Mouse (Mus musculus): ENCODE measurements around the gene Sorl1. TPM values are rescaled to one million over a fixed set of nuclear protein-coding genes. Genes with fewer than 3 reads are reported as not detected.
A peak's percentile ranks its signal among the peaks of the same experiment; 100 is the strongest.

Gene Sorl1
- total RNA-seq, 2 experiments from 2014 or later: 205 to 221 TPM

DNA sequence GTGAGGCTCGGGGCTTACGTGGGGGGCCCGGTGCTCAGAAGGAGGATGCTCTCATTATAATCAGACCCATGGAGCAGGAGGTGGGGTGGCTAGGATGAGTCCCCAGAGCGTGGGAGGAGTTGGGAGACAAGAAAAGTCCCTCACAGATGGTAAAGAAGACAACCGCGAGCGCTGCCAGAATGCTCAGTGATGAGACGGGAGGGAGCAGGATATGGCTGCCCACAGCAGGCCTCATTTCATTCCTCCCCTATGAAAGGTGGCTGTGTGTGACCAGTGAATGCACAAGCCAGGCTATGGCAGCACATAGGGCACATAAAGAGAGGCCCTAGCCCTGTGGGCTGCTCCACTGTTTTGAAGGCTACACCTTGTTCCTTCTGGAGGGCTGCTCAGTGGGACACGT lies 142.1 kb downstream of the Sorl1 start:
- DNase-seq (ENCODE audit: low spot score in 2 of 2): peak; percentile 74 to 82
- intact Hi-C loops (cut with DNase I): no loop called here

DNA sequence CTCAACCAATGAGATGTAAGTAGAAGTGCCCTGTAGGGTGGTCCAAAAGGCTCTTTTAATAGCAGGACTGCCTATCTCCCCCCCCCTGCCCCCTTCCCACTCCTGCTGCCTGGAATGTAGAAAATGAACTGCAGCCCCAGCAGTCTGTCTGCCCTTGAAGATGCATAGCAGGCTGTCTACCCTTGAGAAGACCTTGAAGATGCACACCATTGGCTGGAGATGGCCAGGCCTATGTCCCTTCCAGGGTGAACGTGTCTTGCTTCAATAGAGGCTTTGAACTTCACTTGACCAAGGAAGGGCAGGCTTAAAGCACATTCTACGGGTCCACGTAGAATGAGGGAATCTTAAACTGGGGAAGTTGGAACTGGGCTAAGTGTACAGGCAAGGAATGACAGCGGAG lies 142.8 kb downstream of the Sorl1 start:
- intact Hi-C loops (cut with DNase I): no loop called here
- no peak for DNase-seq (ENCODE audit: low spot score in 2 of 2)

GRCm38 (mm10) chr9:41980796-41981195 lies 143.3 kb downstream of the Sorl1 start:
- DNase-seq (ENCODE audit: low spot score in 2 of 2): no peak
- intact Hi-C loops (cut with DNase I): no loop called here

- intact Hi-C loops (cut with DNase I): no loop called here
- no peak for DNase-seq (ENCODE audit: low spot score in 2 of 2)
Observed at GRCm38 (mm10) chr9:41978366-41978765, 145.7 kb downstream of the Sorl1 start.

DNA sequence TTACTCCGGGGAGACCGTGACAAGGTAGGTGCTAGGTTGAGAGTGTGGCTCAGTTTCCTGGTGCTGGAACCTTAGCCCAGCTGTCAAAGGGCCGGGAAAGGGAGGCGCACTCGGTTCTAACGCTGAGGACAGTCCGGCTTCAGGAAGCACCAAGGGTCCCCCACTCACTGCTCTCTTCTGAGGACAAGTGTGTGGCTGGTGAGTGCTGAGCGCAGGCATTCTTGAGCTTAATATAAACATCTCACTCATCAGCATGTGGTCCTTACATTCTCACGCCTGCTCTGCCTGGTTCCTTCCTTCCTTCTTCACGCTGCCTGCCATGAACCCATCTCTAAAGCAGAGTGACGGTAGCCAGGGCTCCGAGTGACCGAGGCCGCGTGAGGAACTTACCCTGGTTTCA lies 148.1 kb downstream of the Sorl1 start:
- intact Hi-C loops (cut with DNase I): no loop called here

DNA sequence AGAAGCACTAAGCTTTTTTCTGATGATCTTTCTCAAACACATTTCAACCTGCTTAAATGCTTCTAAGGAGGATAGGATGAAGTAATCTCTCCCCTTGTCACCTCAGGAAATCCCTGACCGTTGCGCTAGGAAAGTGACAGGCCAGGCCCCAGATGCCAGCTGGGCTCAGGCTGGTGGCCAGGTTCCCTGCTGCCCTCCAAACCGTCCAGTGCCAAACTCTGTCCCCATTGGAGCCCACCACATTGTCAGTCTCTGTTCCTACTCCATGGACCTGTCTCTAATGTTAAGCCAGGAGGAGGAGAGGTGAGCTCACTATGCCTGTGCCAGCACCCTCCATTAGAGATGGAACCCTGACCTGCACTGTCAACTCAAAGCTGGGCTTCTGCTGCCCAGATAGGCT lies 149.4 kb downstream of the Sorl1 start:
- DNase-seq (ENCODE audit: low spot score in 2 of 2): no peak
- intact Hi-C loops (cut with DNase I): no loop called here

More for the DNA sequence above, 148.1 kb downstream of the Sorl1 start:
- DNase-seq (ENCODE audit: low spot score in 2 of 2): no peak

- DNase-seq (ENCODE audit: low spot score in 2 of 2): peak; percentile 77 to 81
- intact Hi-C loops (cut with DNase I): no loop called here
Observed at GRCm38 (mm10) chr9:41973775-41974657, 150.1 kb downstream of the Sorl1 start.

DNA sequence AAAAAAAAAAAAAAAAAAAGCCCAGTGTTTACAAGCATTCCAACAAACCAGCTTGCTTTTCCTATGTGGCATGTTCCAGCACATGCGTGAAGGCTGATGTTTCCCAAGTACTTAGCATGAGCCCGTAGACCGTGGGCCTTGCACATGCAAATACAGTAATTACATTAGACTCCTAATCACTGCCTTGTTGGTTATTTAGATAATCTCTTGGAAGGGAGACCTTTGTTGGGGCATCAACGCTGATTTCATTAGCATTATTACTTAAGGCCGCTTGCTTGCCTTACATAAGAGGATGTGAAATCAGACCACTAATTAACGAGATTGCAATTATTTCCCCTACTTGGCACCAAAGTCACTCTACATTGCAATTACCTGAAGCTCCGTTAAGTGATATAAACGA lies 154.1 kb downstream of the Sorl1 start:
- DNase-seq (ENCODE audit: low spot score in 2 of 2): no peak
- intact Hi-C loops (cut with DNase I): no loop called here

DNA sequence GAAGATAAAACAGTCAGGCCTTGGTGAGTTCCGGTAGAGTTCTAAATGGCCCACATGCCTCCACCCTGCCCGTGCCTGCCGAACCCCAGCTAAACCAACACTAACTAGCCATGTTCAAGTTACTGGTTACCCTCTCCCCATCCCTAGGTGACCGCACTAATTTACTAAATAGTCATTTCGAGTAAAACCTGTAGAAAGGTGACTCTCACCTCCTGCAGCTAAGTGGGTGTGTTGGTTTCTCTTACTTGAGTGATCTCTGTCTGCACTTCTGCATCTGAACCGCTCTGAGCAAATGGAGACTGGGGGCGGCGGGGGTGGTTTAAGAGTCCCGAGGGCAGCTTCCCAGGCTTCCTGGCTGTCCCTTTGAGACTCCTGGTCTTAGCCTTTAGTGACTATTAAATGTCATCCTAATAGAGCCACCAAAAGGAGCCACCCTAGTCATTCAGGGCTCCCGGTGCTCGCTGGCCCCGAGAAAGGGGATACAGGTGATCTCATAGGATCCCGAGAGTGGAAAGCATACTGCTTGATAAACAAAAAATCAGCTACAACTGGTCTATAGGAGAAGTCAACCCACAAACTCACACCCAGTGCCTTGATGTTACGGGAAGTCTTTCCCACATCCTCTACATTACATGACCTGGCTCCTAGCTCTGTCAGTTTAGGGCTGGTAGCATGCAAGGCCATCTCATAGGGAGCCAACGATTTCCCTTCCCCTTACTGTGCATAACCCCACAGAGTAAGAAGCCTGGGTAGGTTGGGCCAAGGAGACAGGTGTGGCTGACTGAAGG lies 155.2 kb downstream of the Sorl1 start:
- no peak for DNase-seq (ENCODE audit: low spot score in 2 of 2)
- intact Hi-C loops (cut with DNase I): no loop called here

- no peak for DNase-seq (ENCODE audit: low spot score in 2 of 2)
- intact Hi-C loops (cut with DNase I): no loop called here
Observed at GRCm38 (mm10) chr9:41961274-41961673, 162.8 kb downstream of the Sorl1 start.

DNA sequence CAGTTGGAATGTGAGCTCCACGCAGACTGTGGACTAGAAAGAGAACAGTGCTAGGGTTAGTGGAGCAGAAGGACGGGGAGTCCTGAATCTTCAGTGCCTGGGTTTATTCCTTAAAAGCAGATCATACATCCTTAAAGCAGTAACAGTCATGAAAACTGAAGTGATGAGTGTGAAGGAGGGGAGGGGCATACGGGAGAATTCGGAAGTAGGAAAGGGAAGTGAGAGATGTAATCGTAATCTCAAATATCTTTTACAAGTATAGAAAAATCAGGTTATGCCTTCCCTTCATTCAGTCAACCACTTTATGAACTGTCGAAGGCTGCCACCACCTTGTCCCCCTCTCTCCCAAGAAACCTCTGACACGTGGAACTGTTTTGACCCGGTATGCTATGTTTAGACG lies 165.8 kb downstream of the Sorl1 start:
- intact Hi-C loops (cut with DNase I): no loop called here
- no peak for DNase-seq (ENCODE audit: low spot score in 2 of 2)

DNA sequence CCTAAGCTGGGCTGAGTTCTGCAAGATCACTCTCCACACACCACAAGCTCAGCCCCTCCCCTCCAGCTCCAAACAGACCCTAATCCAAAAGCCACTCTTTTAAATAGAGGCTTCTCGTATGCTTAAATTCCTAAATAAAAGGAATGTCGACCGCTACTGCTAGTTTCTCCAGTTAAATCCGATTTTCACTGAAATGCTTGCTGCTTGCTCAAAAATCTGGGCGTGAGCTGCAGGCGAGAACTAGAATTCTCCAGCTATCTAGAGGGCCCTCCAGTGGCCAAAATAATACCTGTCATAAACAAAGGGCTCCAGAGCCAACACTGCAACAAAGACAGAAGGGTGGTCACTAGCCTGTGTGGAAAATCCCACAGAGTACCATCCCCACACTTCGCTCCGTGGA lies 170.6 kb downstream of the Sorl1 start:
- intact Hi-C loops (cut with DNase I): loop anchor here (5.0 kb wide), 1 partner anchor 576 kb away; no protein-coding TSS in a partner anchor
- peak; percentile 52 to 71 for DNase-seq (ENCODE audit: low spot score in 2 of 2)

GRCm38 (mm10) chr9:41952650-41953204 lies 171.4 kb downstream of the Sorl1 start:
- intact Hi-C loops (cut with DNase I): loop anchor here (1.0 to 5.0 kb wide), 2 partner anchors 575 to 722 kb away; no protein-coding TSS in a partner anchor
- no peak for DNase-seq (ENCODE audit: low spot score in 2 of 2)

GRCm38 (mm10) chr9:41951472-41952129 lies 172.5 kb downstream of the Sorl1 start:
- intact Hi-C loops (cut with DNase I): loop anchor here (1.0 to 5.0 kb wide), 6 partner anchors 61 to 721 kb away; no protein-coding TSS in a partner anchor
- no peak for DNase-seq (ENCODE audit: low spot score in 2 of 2)

GRCm38 (mm10) chr9:41950991-41951451 lies 173.1 kb downstream of the Sorl1 start:
- peak; percentile 89 to 91 for DNase-seq (ENCODE audit: low spot score in 2 of 2)
- intact Hi-C loops (cut with DNase I): loop anchor here (1.0 to 5.0 kb wide), 5 partner anchors 60 to 574 kb away; no protein-coding TSS in a partner anchor

DNA sequence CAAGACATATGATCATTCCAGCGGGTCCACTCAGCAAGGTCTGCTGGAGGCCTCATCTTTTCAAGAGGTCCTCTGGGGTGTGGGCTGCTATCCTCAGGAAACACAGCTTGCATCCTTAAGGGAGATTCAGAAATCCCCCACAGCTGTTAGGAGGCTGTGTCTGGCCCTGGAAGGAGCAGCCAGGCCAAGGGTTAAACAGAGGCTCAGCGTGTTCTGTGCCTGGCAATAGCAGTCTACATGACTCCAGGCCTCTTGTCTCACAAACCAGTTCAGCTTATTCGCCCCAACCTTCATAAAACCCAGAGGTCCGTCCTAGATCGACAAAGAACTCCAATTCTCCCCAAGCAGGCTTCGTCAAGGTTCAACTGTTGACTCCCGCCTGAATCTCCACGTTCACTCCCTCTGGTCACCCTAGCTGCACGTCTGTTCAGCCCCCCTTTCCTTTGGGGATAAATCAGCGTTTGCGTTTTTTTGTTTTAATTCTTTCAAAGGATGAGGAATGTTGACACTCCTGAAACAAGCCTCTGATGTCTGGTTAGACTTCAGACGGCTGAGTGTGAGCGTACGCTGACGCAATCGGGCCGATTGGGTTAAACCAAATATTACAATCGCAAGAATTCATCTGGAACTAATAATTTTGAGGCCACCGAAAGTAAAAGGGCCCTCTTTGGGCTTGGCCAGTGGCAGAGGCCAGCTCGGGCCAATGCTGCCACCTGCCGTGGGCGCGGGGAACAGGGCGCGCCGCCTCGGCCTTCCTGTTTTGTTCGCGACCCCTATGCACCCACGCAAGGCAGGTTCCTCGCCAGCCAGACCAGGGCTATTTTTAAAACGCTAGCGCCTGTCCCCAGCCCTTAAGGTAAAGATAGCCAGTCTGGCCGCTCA lies 173.7 kb downstream of the Sorl1 start:
- peak; percentile 84 to 85 for DNase-seq (ENCODE audit: low spot score in 2 of 2)
- intact Hi-C loops (cut with DNase I): loop anchor here (2.0 to 5.0 kb wide), 4 partner anchors 60 to 573 kb away; no protein-coding TSS in a partner anchor

DNA sequence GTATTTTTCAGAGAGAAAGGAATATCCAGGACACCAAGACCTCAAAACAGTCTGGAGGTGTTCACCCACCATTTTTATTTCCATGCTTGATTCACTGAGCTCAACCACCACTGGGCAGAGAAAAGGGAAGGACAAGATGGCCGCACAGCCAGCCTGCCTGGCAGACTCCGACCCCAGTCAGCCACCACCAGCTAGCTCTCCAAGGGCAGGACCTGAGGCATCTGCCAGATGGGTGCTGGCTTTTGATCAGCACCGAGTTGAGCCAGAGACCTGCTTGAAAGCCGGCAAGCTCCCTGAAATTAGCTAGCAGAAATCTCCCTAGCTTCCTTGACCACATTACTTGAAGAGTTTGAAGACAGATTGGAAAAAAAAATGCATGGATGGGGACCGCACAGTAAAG lies 174.6 kb downstream of the Sorl1 start:
- intact Hi-C loops (cut with DNase I): no loop called here
- DNase-seq (ENCODE audit: low spot score in 2 of 2): no peak

GRCm38 (mm10) chr9:41944964-41945363 lies 179.1 kb downstream of the Sorl1 start:
- no peak for DNase-seq (ENCODE audit: low spot score in 2 of 2)
- intact Hi-C loops (cut with DNase I): no loop called here
